Comparison of ENCODE assay signal across 8 mouse cellular contexts in the genomic region with DNA sequence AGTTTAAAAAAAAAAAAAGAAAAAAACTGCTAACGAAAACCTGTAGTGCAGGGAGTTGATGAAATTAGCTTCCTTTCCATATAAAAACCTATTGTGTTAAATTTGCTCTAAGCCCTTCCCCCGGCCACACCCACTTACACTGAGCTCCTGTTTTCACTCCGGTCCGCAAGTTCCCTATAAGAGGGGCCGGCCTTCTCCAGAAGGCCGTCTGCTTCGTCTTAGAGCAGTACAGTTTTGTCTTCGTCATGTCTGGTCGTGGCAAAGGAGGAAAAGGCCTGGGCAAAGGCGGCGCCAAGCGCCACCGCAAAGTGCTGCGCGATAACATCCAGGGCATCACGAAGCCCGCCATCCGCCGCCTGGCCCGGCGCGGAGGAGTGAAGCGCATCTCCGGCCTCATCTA. TPM values are rescaled to one million over a fixed set of nuclear protein-coding genes. Genes with fewer than 3 reads are reported as not detected.
DNase-seq lines count a peak whose midpoint lies in the region; ATAC-seq and TF ChIP-seq lines count a peak whose summit lies in the region.
"Not testable (repeated sequence)": the region's sequence is repeated elsewhere in the genome, so short reads cannot be mapped to it uniquely, and the experiment has no call there.

A gene (plus strand): TSS at position 208 of the 400 bp plus-strand sequence.

- not testable (repeated sequence) for TF ChIP-seq CTCF in intestine, postnatal 0 days (IDR thresholded peaks at IDR 0.05; ENCODE audit: low read depth)

- not testable (repeated sequence) for H3K9me3 ChIP-seq in forebrain, embryonic 10.5 days; heart, embryonic 11.5 days (replicated peaks; ENCODE audit: control insufficient read depth, low read length); intestine, postnatal 0 days (ENCODE audit: control insufficient read depth); lung, embryonic 16.5 days (ENCODE audit: control insufficient read depth, low read length); neural tube, embryonic 14.5 days (ENCODE audit: control insufficient read depth, low read length)

- peak; percentile 60 for DNase-seq in adrenal gland, postnatal 36 days
- not testable (repeated sequence) for DNase-seq in forebrain, embryonic 10.5 days (ENCODE audit: extremely low spot score, low spot score)
- peak; percentile 27 to 32 for DNase-seq in left cerebral cortex, adult 8-10 months (ENCODE audit: low spot score in 2 of 2)
- peak; percentile 53 to 60 for DNase-seq in thymus, postnatal 10 days (ENCODE audit: low spot score in 2 of 2)

- not testable (repeated sequence) for H3K36me3 ChIP-seq in forebrain, embryonic 10.5 days (replicated peaks); heart, embryonic 11.5 days (ENCODE audit: control insufficient read depth, insufficient read depth, low read length); intestine, postnatal 0 days (ENCODE audit: control insufficient read depth, insufficient read depth); lung, embryonic 16.5 days (ENCODE audit: control insufficient read depth, insufficient read depth, low read length); neural tube, embryonic 14.5 days (ENCODE audit: control insufficient read depth, insufficient read depth, low read length)

- peak within 1 kb of the TSS; percentile 77 for H3K27ac ChIP-seq in forebrain, embryonic 10.5 days
- not testable (repeated sequence) for H3K27ac ChIP-seq in heart, embryonic 11.5 days (ENCODE audit: low read depth, low read length); intestine, postnatal 0 days (ENCODE audit: low read depth, low read length); neural tube, embryonic 14.5 days (ENCODE audit: low read depth, low read length)
- peak within 1 kb of the TSS; percentile 49 for H3K27ac ChIP-seq in lung, embryonic 16.5 days (ENCODE audit: low read length)

- WGBS in forebrain, embryonic 10.5 days = no CpG with 5 or more reads among the region's 24 CpGs
- no CpG with 5 or more reads among the region's 24 CpGs for WGBS in heart, embryonic 11.5 days (ENCODE audit: insufficient replicate concordance)
- no CpG with 5 or more reads among the region's 24 CpGs for WGBS in intestine, postnatal 0 days
- WGBS in lung, embryonic 16.5 days = no CpG with 5 or more reads among the region's 24 CpGs
- no CpG with 5 or more reads among the region's 24 CpGs for WGBS in neural tube, embryonic 14.5 days

- H3K4me3 ChIP-seq in forebrain, embryonic 10.5 days = peak within 1 kb of the TSS; percentile 34; the same call in 1 of the 2 replicates
- H3K4me3 ChIP-seq in heart, embryonic 11.5 days (ENCODE audit: low read depth, low read length); intestine, postnatal 0 days (ENCODE audit: low read depth, low read length); neural tube, embryonic 14.5 days (ENCODE audit: low read depth, low read length): not testable (repeated sequence)
- 0 out of 2 replicates have a peak within 1 kb of the TSS, but pooled peaks have one; percentile 13 for H3K4me3 ChIP-seq in lung, embryonic 16.5 days (ENCODE audit: low read length)

- not testable (repeated sequence) for H3K4me1 ChIP-seq in forebrain, embryonic 10.5 days; heart, embryonic 11.5 days (ENCODE audit: control insufficient read depth, insufficient read depth, low read length); intestine, postnatal 0 days (replicated peaks; ENCODE audit: control insufficient read depth, insufficient read depth, low read length); lung, embryonic 16.5 days (replicated peaks; ENCODE audit: control insufficient read depth, insufficient read depth, low read length); neural tube, embryonic 14.5 days (ENCODE audit: control insufficient read depth, insufficient read depth, low read length)

- ATAC-seq in heart, embryonic 11.5 days (replicated peaks; ENCODE audit: insufficient number of reproducible peaks, low FRiP score, low TSS enrichment) = peak; percentile 69
- peak; percentile 57 for ATAC-seq in intestine, postnatal 0 days
- ATAC-seq in lung, embryonic 16.5 days (ENCODE audit: low read depth) = peak; percentile 67
- peak; percentile 66 for ATAC-seq in neural tube, embryonic 14.5 days (ENCODE audit: low read depth)

- peak within 1 kb of the TSS; percentile 42 for H3K4me2 ChIP-seq in heart, embryonic 11.5 days
- H3K4me2 ChIP-seq in intestine, postnatal 0 days (replicated peaks; ENCODE audit: low read depth) = peak within 1 kb of the TSS; percentile 37
- 0 out of 2 replicates have a peak within 1 kb of the TSS, but pooled peaks have one; percentile 35 for H3K4me2 ChIP-seq in lung, embryonic 16.5 days (ENCODE audit: low read depth, low read length)
- peak within 1 kb of the TSS; percentile 27; the same call in 1 of the 2 replicates for H3K4me2 ChIP-seq in neural tube, embryonic 14.5 days (ENCODE audit: low read depth, low read length)

- H3K9ac ChIP-seq in heart, embryonic 11.5 days (ENCODE audit: low read depth, low read length); intestine, postnatal 0 days (ENCODE audit: low read depth, low read length); lung, embryonic 16.5 days (ENCODE audit: low read length); neural tube, embryonic 14.5 days (replicated peaks; ENCODE audit: low read depth, low read length): not testable (repeated sequence)

- not testable (repeated sequence) for H3K27me3 ChIP-seq in forebrain, embryonic 10.5 days (ENCODE audit: poor library complexity, severe bottlenecking); heart, embryonic 11.5 days (ENCODE audit: control insufficient read depth, insufficient read depth, low read length); intestine, postnatal 0 days (replicated peaks; ENCODE audit: control insufficient read depth, insufficient read depth, low read length); lung, embryonic 16.5 days (ENCODE audit: control insufficient read depth, insufficient read depth, low read depth, low read length); neural tube, embryonic 14.5 days (ENCODE audit: control insufficient read depth, insufficient read depth, low read length)

RNA-seq across cellular contexts. Expression of the gene that starts here (rescaled TPM):
- 100 to 1,000 TPM; 215 to 270 TPM for total RNA-seq in adrenal gland, postnatal 36 days (2021)
- not detected in 2 replicates for polyA plus RNA-seq in forebrain, embryonic 10.5 days (2016; fragmentation: Nextera tagmentation; extraction: Ambion mirVana)
- not detected in 2 replicates for polyA plus RNA-seq in heart, embryonic 11.5 days (2014; fragmentation: Nextera tagmentation; extraction: Ambion mirVana)
- polyA plus RNA-seq in intestine, postnatal 0 days (2015; fragmentation: Nextera tagmentation; extraction: Ambion mirVana) = not detected in 2 replicates
- total RNA-seq in left cerebral cortex, adult 8-10 months (2022) = 100 to 1,000 TPM; 177 to 265 (median 220) TPM
- polyA plus RNA-seq in lung, embryonic 16.5 days (2015; fragmentation: Nextera tagmentation; extraction: Ambion mirVana) = not detected in 2 replicates
- 1.5 TPM in 1 of 2 replicates, not detected in the other for polyA plus RNA-seq in neural tube, embryonic 14.5 days (2014; fragmentation: Nextera tagmentation; extraction: Ambion mirVana)

Comparison
In these comparisons a context has a peak if more than half of its experiments do, and no peak if none do; other contexts are left out.
1. Peak in ATAC-seq and H3K4me2 ChIP-seq in heart, embryonic 11.5 days; RNA of the gene not detected or under 1 TPM.
2. Peak in ATAC-seq and H3K4me2 ChIP-seq in intestine, postnatal 0 days; RNA of the gene not detected or under 1 TPM.
3. Peak in ATAC-seq, H3K4me3 ChIP-seq, H3K27ac ChIP-seq and H3K4me2 ChIP-seq in lung, embryonic 16.5 days; RNA of the gene not detected or under 1 TPM.